ENCODE assay signal across 23 mouse cellular contexts in the genomic region with DNA sequence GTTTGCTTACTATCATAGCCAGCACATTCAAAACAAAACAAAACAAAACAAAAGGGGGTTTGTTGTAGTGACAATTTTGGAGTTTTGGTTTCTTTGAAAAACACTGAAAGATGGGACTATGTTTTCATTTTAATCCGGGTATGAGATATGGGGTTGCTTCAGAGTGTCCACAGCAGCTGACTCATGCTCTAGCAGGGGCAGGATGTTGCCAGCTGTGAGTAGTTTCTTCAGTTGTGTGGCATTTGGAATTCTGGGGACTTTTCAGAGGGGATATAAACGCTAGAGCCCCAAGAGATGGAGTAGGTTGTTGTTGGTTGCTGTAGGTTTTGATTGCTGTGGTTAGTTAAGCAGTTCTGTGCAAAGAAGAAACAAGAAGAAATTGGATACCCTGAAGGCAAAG. TPM values are rescaled to one million over a fixed set of nuclear protein-coding genes. Genes with fewer than 3 reads are reported as not detected.
A peak's percentile ranks its signal among the peaks of the same experiment; 100 is the strongest.
DNase-seq lines count a peak whose midpoint lies in the region; TF ChIP-seq lines count a peak whose summit lies in the region.
"Had no signal": no experiment of that assay in that cellular context is flagged by ENCODE, and none has a peak within 500 bp of the region (broad histone marks: within the 10 kb centered on the region; RNA-seq: fewer than 3 reads in every experiment).

No protein-coding gene starts in this region.

- TF ChIP-seq EP300 in CH12.LX (IDR thresholded peaks at IDR 0.05; ENCODE audit: low read length) = no peak

- H3K9me3 ChIP-seq in CH12.LX (replicated peaks; ENCODE audit: low read length) = no peaks in the 10 kb centered on the region
- H3K9me3 ChIP-seq: embryonic facial prominence, embryonic 13.5 days; embryonic facial prominence, embryonic 15.5 days; forebrain, embryonic 10.5 days; forebrain, embryonic 12.5 days had no signal

- in situ Hi-C loops in CH12.LX (cut with MboI; ENCODE audit: low pct_ligation_motif_present, low pct_unique_long_range_greater_than_20kb, low sequenced_read_pairs) = no loop called here

- H3K4me2 ChIP-seq in CH12.LX (ENCODE audit: insufficient read depth, low read depth, poor library complexity, severe bottlenecking) = peak overlapping the region; percentile 94
- H3K4me2 ChIP-seq: embryonic facial prominence, embryonic 13.5 days; embryonic facial prominence, embryonic 15.5 days; forebrain, embryonic 12.5 days had no signal

- peak; percentile 78 for DNase-seq in heart, adult 11 months
- no peak for DNase-seq in heart, adult 9 months (ENCODE audit: low spot score in 2 of 2)
- DNase-seq in 3T3-L1 (ENCODE audit: low read depth, low spot score) (peak; percentile 39), CH12.LX (ENCODE audit: extremely low read depth) (no peak), NIH3T3 (ENCODE audit: low read depth) (peak; percentile 22)
- no peak for DNase-seq in urinary bladder, postnatal 14 days (ENCODE audit: low spot score)
- DNase-seq in thymus, adult 18-20 months = no peak
- DNase-seq: adrenal gland, adult 2 months; adrenal gland, postnatal 10 days; adrenal gland, postnatal 25 days; B cell, adult 2 months; cerebellum, adult 11 months; cerebellum, adult 18-20 months; cerebellum, adult 8-10 months; cerebellum, adult 9-11 months; cerebellum, postnatal 14 days; cerebellum, postnatal 36 days; embryo, embryonic 11 days had no signal

- dilution Hi-C loops in CH12.LX (cut with MboI; ENCODE audit: extremely low pct_ligation_motif_present, extremely low pct_unique_long_range_greater_than_20kb, low sequenced_read_pairs) = no loop called here

- no peak for TF ChIP-seq CTCF in CH12.LX (conservative IDR thresholded peaks at IDR 0.05 in 1 of 2, IDR thresholded peaks at IDR 0.05 in 1 of 2; ENCODE audit: low read depth in 2 of 2, low read length in 2 of 2)

- H3K36me3 ChIP-seq in CH12.LX (replicated peaks in 1 of 2; ENCODE audit: control insufficient read depth in 1 of 2, insufficient read depth in 1 of 2, low read length in 1 of 2) = peaks cover 0 to 16% of the 10 kb centered on the region in 2 experiments
- H3K36me3 ChIP-seq: embryonic facial prominence, embryonic 15.5 days had no signal

- no peaks in the 10 kb centered on the region for H3K27me3 ChIP-seq in CH12.LX (replicated peaks)
- H3K27me3 ChIP-seq: embryonic facial prominence, embryonic 13.5 days; embryonic facial prominence, embryonic 15.5 days; forebrain, embryonic 12.5 days had no signal

- no peak overlapping the region for H3K4me3 ChIP-seq in CH12.LX (replicated peaks in 1 of 3; ENCODE audit: low read depth in 2 of 3, low read length in 2 of 3, poor library complexity in 1 of 3)
- H3K4me3 ChIP-seq: embryonic facial prominence, embryonic 13.5 days; embryonic facial prominence, embryonic 15.5 days; erythroblast, embryonic 14.5 days; forebrain, embryonic 10.5 days; forebrain, embryonic 12.5 days had no signal

- peak overlapping the region; percentile 81 for H3K9ac ChIP-seq in CH12.LX (ENCODE audit: insufficient read depth, low read depth)
- H3K9ac ChIP-seq: embryonic facial prominence, embryonic 13.5 days; embryonic facial prominence, embryonic 15.5 days; forebrain, embryonic 12.5 days had no signal

- TF ChIP-seq POLR2A in CH12.LX (IDR thresholded peaks at IDR 0.05; ENCODE audit: low read depth, low read length) = no peak; the same call in 1 of the 2 replicates

- TF ChIP-seq RAD21 in CH12.LX (IDR thresholded peaks at IDR 0.05; ENCODE audit: low read depth, low read length) = no peak

- H3K79me2 ChIP-seq in CH12.LX (replicated peaks; ENCODE audit: control insufficient read depth, extremely low read depth, insufficient read depth, poor library complexity, severe bottlenecking) = peaks cover 26% of the 10 kb centered on the region

- peaks cover 8 to 59% of the 10 kb centered on the region in 2 experiments for H3K4me1 ChIP-seq in CH12.LX (ENCODE audit: control insufficient read depth in 1 of 2, insufficient read depth in 2 of 2)
- H3K4me1 ChIP-seq: embryonic facial prominence, embryonic 15.5 days; forebrain, embryonic 12.5 days had no signal

- peak overlapping the region; percentile 62 for H3K27ac ChIP-seq in CH12.LX (ENCODE audit: insufficient read depth, low read depth)
- H3K27ac ChIP-seq: embryonic facial prominence, embryonic 13.5 days; embryonic facial prominence, embryonic 15.5 days; forebrain, embryonic 10.5 days; forebrain, embryonic 12.5 days had no signal

TF ChIP-seq in CH12.LX, 34 proteins besides CTCF, POLR2A, EP300 and RAD21:
- TF ChIP-seq E2F4 (IDR thresholded peaks at IDR 0.05; ENCODE audit: insufficient replicate concordance, low read depth, low read length) (no peak), JUND (conservative IDR thresholded peaks at IDR 0.05; ENCODE audit: low read depth, low read length) (no peak), ETS1 (conservative IDR thresholded peaks at IDR 0.05; ENCODE audit: low read depth, low read length) (no peak; the same call in 1 of the 2 replicates), ZKSCAN1 (IDR thresholded peaks at IDR 0.05; ENCODE audit: borderline replicate concordance, low read depth, low read length) (no peak), CHD2 (IDR thresholded peaks at IDR 0.05; ENCODE audit: low read length) (no peak), BHLHE40 (IDR thresholded peaks at IDR 0.05; ENCODE audit: low read depth, low read length) (no peak), NELFE (IDR thresholded peaks at IDR 0.05; ENCODE audit: low read depth, low read length) (no peak), TCF12 (IDR thresholded peaks at IDR 0.05; ENCODE audit: low read depth, low read length) (no peak), ZMIZ1 (IDR thresholded peaks at IDR 0.05; ENCODE audit: low read depth, low read length) (no peak), USF2 (conservative IDR thresholded peaks at IDR 0.05; ENCODE audit: low read depth, low read length) (no peak), USF1 (IDR thresholded peaks at IDR 0.05; ENCODE audit: low read depth, low read length) (no peak), HCFC1 (IDR thresholded peaks at IDR 0.05; ENCODE audit: low read depth, low read length) (no peak), MAX (IDR thresholded peaks at IDR 0.05; ENCODE audit: low read length) (no peak), ZC3H11A (IDR thresholded peaks at IDR 0.05; ENCODE audit: low read depth, low read length) (no peak)

RNA-seq across cellular contexts. Expression of a gene that starts 10.0 kb away (rescaled TPM):
- total RNA-seq in CH12.LX (2012; rRNA removed) = 13.5 and 13.7 TPM in 2 replicates
- 15.2 and 16.8 TPM in 2 replicates for total RNA-seq in CH12.LX (2014; rRNA removed)
- 21.9 and 26.1 TPM in 2 replicates for polyA plus RNA-seq in CH12.LX (2012; ENCODE audit: insufficient read length, low read depth)

Comparison
In these comparisons a context has a peak if more than half of its experiments do, and no peak if none do; other contexts are left out.
1. DNase-seq: peak in heart, adult 11 months (single experiment), 3T3-L1 (single experiment) and NIH3T3 (single experiment); none in heart, adult 9 months (0 of 2), CH12.LX (single experiment), urinary bladder, postnatal 14 days (single experiment) and thymus, adult 18-20 months (0 of 2).